Mouse (Mus musculus) liver, embryonic 14.5 days (tissue): ENCODE measurements at regions not wholly inside any gene's neighbourhood (a gene's known extent, or its start where the extent isn't known, plus 50 kb on each side); places are given as distances from the start of the nearest gene placed in this dataset.

ENCODE experiments used
- ATAC-seq: fragments of 200-750 bp; cut with Nextera tagmentation; 2 replicates; pipeline ENCODE4 v1.8.0; 2017; ENCODE audit warnings: moderate number of reproducible peaks, mild to moderate bottlenecking, moderate library complexity; ENCODE audit not compliant: insufficient read depth
- DNase-seq, 3 experiments: peaks; one replicate each; pipeline ENCODE4 v3.0.0-alpha.2; 2012 to 2013; ENCODE audit warnings: low read depth in 3 of 3, low spot score in 3 of 3
- H3K27ac ChIP-seq: fragments of 300-500 bp; sonication (generic); 2 replicates; pipeline ENCODE4 v1.5.1; 2014; ENCODE audit warnings: moderate library complexity, mild to moderate bottlenecking, control low read depth, inconsistent platforms
- H3K27me3 ChIP-seq: fragments of 300-500 bp; sonication (generic); 2 replicates; pipeline ENCODE4 v1.6.1; 2014; ENCODE audit warnings: mild to moderate bottlenecking, low read length, moderate library complexity; ENCODE audit not compliant: control insufficient read depth, insufficient read depth
- H3K36me3 ChIP-seq: fragments of 300-500 bp; sonication (generic); replicated peaks from 2 replicates; pipeline ENCODE4 v1.6.1; 2014; ENCODE audit warnings: low read depth; ENCODE audit not compliant: control insufficient read depth, insufficient read depth
- H3K4me1 ChIP-seq, 2 experiments: fragments of 200-500 bp in 1 of 2; fragments of 300-500 bp in 1 of 2; sonication (generic) in 1 of 2; replicated peaks; 2 replicates each; pipeline ENCODE4 v1.6.1; 2012 to 2014; ENCODE audit warnings: antibody characterized with exemption in 1 of 2, inconsistent platforms in 1 of 2, low read length in 1 of 2; ENCODE audit not compliant: control insufficient read depth in 2 of 2, insufficient read depth in 2 of 2
- H3K4me2 ChIP-seq: fragments of 300-500 bp; sonication (generic); 2 replicates; pipeline ENCODE4 v1.6.1; 2014; ENCODE audit warnings: low read depth, mild to moderate bottlenecking, control low read depth, moderate library complexity
- H3K4me3 ChIP-seq, 2 experiments: fragments of 200-500 bp in 1 of 2; fragments of 300-500 bp in 1 of 2; sonication (generic) in 1 of 2; 2 replicates each; pipeline ENCODE4 v1.5.1; 2012 to 2014; ENCODE audit warnings: low read depth in 2 of 2, low read length in 2 of 2, mild to moderate bottlenecking in 2 of 2, control low read depth in 1 of 2, inconsistent platforms in 1 of 2, moderate library complexity in 1 of 2; ENCODE audit not compliant: insufficient read depth in 1 of 2
- H3K9ac ChIP-seq: fragments of 300-500 bp; sonication (generic); replicated peaks from 2 replicates; pipeline ENCODE4 v1.6.1; 2014; ENCODE audit warnings: mild to moderate bottlenecking, control low read depth, moderate library complexity
- H3K9me3 ChIP-seq: fragments of 300-500 bp; sonication (generic); 2 replicates; pipeline ENCODE4 v1.6.1; 2016; ENCODE audit warnings: low read length, mixed read lengths; ENCODE audit not compliant: control insufficient read depth
- CTCF ChIP-seq: IDR thresholded peaks from 2 replicates; pipeline ENCODE4 v1.5.1; 2016; ENCODE audit warnings: antibody characterized with exemption, low read depth, control low read depth
- EP300 ChIP-seq: IDR thresholded peaks from 2 replicates; pipeline ENCODE4 v1.6.1; 2016; ENCODE audit warnings: antibody characterized with exemption, low read depth
- WGBS: fragments of 180-500 bp; shearing (Covaris S2); extraction: QIAGEN DNeasy Blood & Tissue Kit; methylation state at CpG from one replicate; pipeline ENCODE4 v1.1.7; 2014; ENCODE audit not compliant: insufficient replicate concordance; 5-methylcytosine and 5-hydroxymethylcytosine counted together

GRCm38 (mm10) chr10:41018888-41019287 is 53.2 kb downstream of the Gpr6 start:
- TF ChIP-seq CTCF = no peak
- no peak for TF ChIP-seq EP300
- ATAC-seq (no peak), DNase-seq (no peak)
- no peak overlapping the region for H3K27ac ChIP-seq
- no peaks in the 10 kb centered on the region for H3K4me1 ChIP-seq
- H3K9me3 ChIP-seq = no peaks in the 10 kb centered on the region
- H3K36me3 ChIP-seq = no peaks in the 10 kb centered on the region
- no peaks in the 10 kb centered on the region for H3K27me3 ChIP-seq
- no peak overlapping the region for H3K4me2 ChIP-seq
- no peak overlapping the region for H3K9ac ChIP-seq
- no peak overlapping the region for H3K4me3 ChIP-seq
- 47% methylated on average over 5 of the region's 5 CpGs for WGBS

GRCm38 (mm10) chr10:41016547-41016946 is 55.5 kb downstream of the Gpr6 start:
- DNase-seq = no peak
- Histone ChIP-seq H3K4me1 (no peaks in the 10 kb centered on the region), H3K9me3 (no peaks in the 10 kb centered on the region), H3K4me2 (no peak overlapping the region), H3K4me3 (no peak overlapping the region), H3K36me3 (no peaks in the 10 kb centered on the region), H3K27me3 (no peaks in the 10 kb centered on the region), H3K27ac (no peak overlapping the region), H3K9ac (no peak overlapping the region)
- TF ChIP-seq CTCF (no peak), EP300 (no peak)
- ATAC-seq = no peak
- 56% methylated on average over 7 of the region's 7 CpGs for WGBS

- no peak overlapping the region for H3K4me3 ChIP-seq
Measured at GRCm38 (mm10) chr10:41015654-41016053, 56.4 kb downstream of the Gpr6 start.

DNA sequence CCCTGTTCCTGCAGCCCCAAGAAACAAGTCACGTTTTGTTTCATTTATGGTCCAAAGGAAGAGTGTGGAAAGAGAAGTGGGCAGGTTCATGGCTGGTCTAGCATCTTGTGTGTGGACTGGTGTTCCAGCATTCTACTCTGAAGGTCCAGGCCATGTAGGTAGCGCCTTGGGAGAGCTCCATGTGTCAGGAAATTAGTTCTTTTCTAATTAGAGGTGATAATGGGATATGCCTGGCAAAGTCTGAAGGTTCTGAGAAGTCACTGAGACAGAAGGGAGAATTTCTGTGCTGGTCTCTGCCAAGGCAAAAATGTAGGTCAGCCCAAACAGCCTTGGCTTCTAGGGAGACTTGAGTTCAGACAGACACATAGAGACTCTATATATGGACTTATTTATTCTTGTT is 61.5 kb downstream of the Gpr6 start:
- Histone ChIP-seq H3K4me2 (no peak overlapping the region), H3K9ac (no peak overlapping the region), H3K4me3 (no peak overlapping the region), H3K36me3 (no peaks in the 10 kb centered on the region), H3K9me3 (no peaks in the 10 kb centered on the region), H3K27me3 (no peaks in the 10 kb centered on the region), H3K27ac (no peak overlapping the region), H3K4me1 (peaks cover 30 to 31% of the 10 kb centered on the region in 2 experiments)
- 63% methylated on average over 2 of the region's 2 CpGs for WGBS
- no peak for ATAC-seq
- DNase-seq = no peak
- no peak for TF ChIP-seq EP300
- TF ChIP-seq CTCF = no peak

More at GRCm38 (mm10) chr10:41015654-41016053, 56.4 kb downstream of the Gpr6 start:
- WGBS = 20% methylated on average over 4 of the region's 4 CpGs
- Histone ChIP-seq H3K27ac (no peak overlapping the region), H3K4me2 (no peak overlapping the region), H3K4me1 (no peaks in the 10 kb centered on the region), H3K27me3 (no peaks in the 10 kb centered on the region), H3K9me3 (no peaks in the 10 kb centered on the region), H3K9ac (no peak overlapping the region), H3K36me3 (no peaks in the 10 kb centered on the region)
- TF ChIP-seq EP300 (no peak), CTCF (peak; percentile 86)
- ATAC-seq (peak; percentile 67), DNase-seq (peak; percentile 35 to 56 (median 47))

DNA sequence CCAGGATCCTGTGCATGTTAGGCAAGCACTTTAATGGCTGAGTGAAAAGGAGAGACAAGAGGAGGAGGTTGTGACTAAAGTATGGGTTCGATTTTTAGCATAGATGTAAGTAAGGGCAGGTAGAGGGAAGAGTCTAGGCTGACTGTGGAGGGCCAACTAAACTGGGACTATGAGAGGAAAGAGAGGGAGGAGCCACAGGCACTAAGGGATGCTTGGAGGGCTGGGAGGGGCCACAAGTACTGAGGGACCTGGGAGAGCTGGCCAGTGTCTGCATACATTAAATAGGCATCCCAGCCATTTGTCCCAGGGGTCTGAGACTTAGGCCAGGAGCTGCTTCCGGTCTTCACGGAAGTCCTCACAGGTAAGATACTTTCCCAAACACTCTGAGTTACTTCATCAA is 64.2 kb downstream of the Gpr6 start:
- Histone ChIP-seq H3K9ac (peak overlapping the region; percentile 4), H3K27ac (peak overlapping the region; percentile 83), H3K36me3 (no peaks in the 10 kb centered on the region), H3K4me2 (no peak overlapping the region), H3K4me3 (no peak overlapping the region), H3K9me3 (no peaks in the 10 kb centered on the region), H3K27me3 (no peaks in the 10 kb centered on the region), H3K4me1 (peaks cover 38 to 39% of the 10 kb centered on the region in 2 experiments)
- DNase-seq = no peak
- TF ChIP-seq CTCF (no peak), EP300 (no peak)
- no peak for ATAC-seq
- 72% methylated on average over 3 of the region's 3 CpGs for WGBS
